Mouse (Mus musculus): Measurements from ENCODE around the gene Ppdpf. TPM values are rescaled to one million over a fixed set of nuclear protein-coding genes. Genes with fewer than 3 reads are reported as not detected.
"Not testable (repeated sequence)": the region's sequence is repeated elsewhere in the genome, so short reads cannot be mapped to it uniquely, and the experiment has no call there.

Ppdpf gene
- polyA plus RNA-seq, 1 experiment from 2014 or later = 197 TPM

DNA sequence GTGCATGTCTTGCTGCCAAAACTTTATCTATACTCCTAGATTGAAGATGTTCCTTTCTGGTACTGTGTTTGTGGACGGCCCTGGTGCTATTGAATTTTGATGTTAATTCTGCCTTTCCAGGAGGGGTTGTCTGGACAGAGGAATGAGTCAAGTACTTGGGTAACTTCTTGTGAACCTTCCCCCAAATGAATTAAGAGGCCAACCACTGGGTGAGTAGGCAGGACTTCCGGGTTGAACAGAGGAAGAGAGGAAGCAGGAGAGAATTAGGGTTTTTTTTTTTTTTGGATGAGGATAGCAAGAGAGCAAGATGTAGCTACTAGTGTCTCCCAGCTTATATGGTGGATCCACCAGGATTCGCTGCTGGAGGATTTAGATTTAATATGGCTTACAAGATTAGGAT, 9.0 kb upstream of the Ppdpf start:
- ATAC-seq = no peak

DNA sequence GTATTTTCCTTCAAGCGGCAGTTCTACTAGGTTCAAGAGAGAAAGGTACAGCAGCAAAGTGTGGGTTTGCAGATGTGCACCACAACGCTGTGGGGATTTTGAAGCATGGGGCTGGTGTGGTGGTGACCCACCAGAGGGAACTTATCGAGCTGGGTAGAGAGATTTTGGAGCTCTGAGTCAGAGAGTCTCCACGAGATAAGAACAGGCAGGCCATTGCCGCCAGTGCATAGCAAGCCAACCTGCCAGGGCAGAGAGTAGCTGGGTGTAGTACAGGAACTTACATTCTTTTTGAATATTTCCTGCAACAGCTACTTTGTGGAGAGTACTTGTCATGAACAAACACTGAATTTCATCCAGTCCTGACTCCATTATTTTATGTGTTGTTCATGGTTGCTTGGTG, 8.6 kb upstream of the Ppdpf start:
- no peak overlapping the region for H3K9ac ChIP-seq (ENCODE audit: low read depth, low read length)
- H3K4me1 ChIP-seq (replicated peaks; ENCODE audit: control insufficient read depth, insufficient read depth, low read length) = no peaks in the 10 kb centered on the region
- no peak overlapping the region for H3K27ac ChIP-seq (ENCODE audit: low read depth, low read length)
- WGBS = 74% methylated on average over 5 of the region's 5 CpGs
- no peaks in the 10 kb centered on the region for H3K9me3 ChIP-seq (ENCODE audit: control insufficient read depth)
- H3K4me3 ChIP-seq (ENCODE audit: low read depth, low read length) = no peak overlapping the region
- TF ChIP-seq CTCF (IDR thresholded peaks at IDR 0.05; ENCODE audit: low read depth) = no peak
- no peak for ATAC-seq
- no peak overlapping the region for H3K4me2 ChIP-seq (replicated peaks; ENCODE audit: low read depth)
- no peaks in the 10 kb centered on the region for H3K36me3 ChIP-seq (ENCODE audit: control insufficient read depth, insufficient read depth)
- no peaks in the 10 kb centered on the region for H3K27me3 ChIP-seq (replicated peaks; ENCODE audit: control insufficient read depth, insufficient read depth, low read length)

More for the DNA sequence above, 9.0 kb upstream of the Ppdpf start:
- WGBS = 80% methylated on average over 3 of the region's 3 CpGs
- H3K4me3 ChIP-seq (ENCODE audit: low read depth, low read length) = no peak overlapping the region
- no peak for TF ChIP-seq CTCF (IDR thresholded peaks at IDR 0.05; ENCODE audit: low read depth)
- H3K9ac ChIP-seq (ENCODE audit: low read depth, low read length) = no peak overlapping the region
- H3K36me3 ChIP-seq (ENCODE audit: control insufficient read depth, insufficient read depth) = no peaks in the 10 kb centered on the region
- no peak overlapping the region for H3K4me2 ChIP-seq (replicated peaks; ENCODE audit: low read depth)
- H3K27ac ChIP-seq (ENCODE audit: low read depth, low read length) = no peak overlapping the region
- H3K27me3 ChIP-seq (replicated peaks; ENCODE audit: control insufficient read depth, insufficient read depth, low read length) = no peaks in the 10 kb centered on the region
- no peaks in the 10 kb centered on the region for H3K4me1 ChIP-seq (replicated peaks; ENCODE audit: control insufficient read depth, insufficient read depth, low read length)
- H3K9me3 ChIP-seq (ENCODE audit: control insufficient read depth) = no peaks in the 10 kb centered on the region

DNA sequence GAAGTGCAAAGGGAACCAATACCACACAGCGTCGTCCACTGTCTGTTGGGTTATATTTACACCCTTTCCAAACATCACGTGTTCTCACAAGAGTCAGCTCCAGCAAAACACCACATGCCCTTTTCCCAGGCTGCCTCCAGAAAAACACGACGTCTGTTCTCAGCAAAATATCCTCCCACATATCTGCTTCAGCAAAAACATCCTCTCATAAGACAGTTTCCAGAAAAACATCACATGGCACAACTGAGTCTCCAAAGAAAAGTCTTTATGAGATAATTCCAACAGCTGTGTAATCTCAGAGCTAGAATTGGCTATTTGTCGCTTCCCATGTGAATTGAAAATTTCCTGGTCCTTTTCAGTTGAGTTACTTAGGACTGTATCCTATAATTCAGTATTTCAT, 6.1 kb upstream of the Ppdpf start:
- H3K4me1 ChIP-seq (replicated peaks; ENCODE audit: control insufficient read depth, insufficient read depth, low read length) = no peaks in the 10 kb centered on the region
- H3K27ac ChIP-seq (ENCODE audit: low read depth, low read length) = no peak overlapping the region
- WGBS = 71% methylated on average over 6 of the region's 6 CpGs
- no peak for TF ChIP-seq CTCF (IDR thresholded peaks at IDR 0.05; ENCODE audit: low read depth)
- H3K27me3 ChIP-seq (replicated peaks; ENCODE audit: control insufficient read depth, insufficient read depth, low read length) = no peaks in the 10 kb centered on the region
- no peak overlapping the region for H3K4me2 ChIP-seq (replicated peaks; ENCODE audit: low read depth)
- H3K9ac ChIP-seq (ENCODE audit: low read depth, low read length) = no peak overlapping the region
- H3K36me3 ChIP-seq (ENCODE audit: control insufficient read depth, insufficient read depth) = no peaks in the 10 kb centered on the region
- ATAC-seq = no peak
- H3K4me3 ChIP-seq (ENCODE audit: low read depth, low read length) = no peak overlapping the region
- H3K9me3 ChIP-seq (ENCODE audit: control insufficient read depth) = no peaks in the 10 kb centered on the region

DNA sequence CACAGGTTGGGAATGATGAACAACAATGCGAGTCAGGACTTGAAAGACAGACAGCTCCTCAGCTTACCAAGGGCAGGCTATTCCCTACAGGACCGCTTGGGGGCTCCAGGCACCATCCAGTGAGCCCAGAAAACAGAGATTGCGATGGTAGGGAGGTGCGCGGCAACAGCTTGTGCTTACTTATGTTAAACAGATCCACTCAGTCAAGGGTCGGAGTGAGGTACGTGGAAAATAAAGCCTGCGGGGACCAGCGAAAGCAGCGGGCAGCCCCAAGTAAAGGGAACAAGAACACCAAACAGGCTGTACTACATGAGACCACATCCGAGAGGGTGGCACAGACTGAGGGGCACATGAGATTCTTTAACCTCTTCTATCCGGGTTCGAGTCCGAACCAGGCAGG, 412 bp upstream of the Ppdpf start:
- TF ChIP-seq CTCF (IDR thresholded peaks at IDR 0.05; ENCODE audit: low read depth) = peak; percentile 99
- Histone ChIP-seq H3K9ac (ENCODE audit: low read depth, low read length) (peak overlapping the region; percentile 82; the same call in 1 of the 2 replicates), H3K4me3 (ENCODE audit: low read depth, low read length) (peak overlapping the region; percentile 68), H3K27me3 (replicated peaks; ENCODE audit: control insufficient read depth, insufficient read depth, low read length) (no peaks in the 10 kb centered on the region), H3K9me3 (ENCODE audit: control insufficient read depth) (no peaks in the 10 kb centered on the region), H3K27ac (ENCODE audit: low read depth, low read length) (peak overlapping the region; percentile 95), H3K36me3 (ENCODE audit: control insufficient read depth, insufficient read depth) (no peaks in the 10 kb centered on the region; the same call in 1 of the 2 replicates), H3K4me2 (replicated peaks; ENCODE audit: low read depth) (peak overlapping the region; percentile 71), H3K4me1 (replicated peaks; ENCODE audit: control insufficient read depth, insufficient read depth, low read length) (no peaks in the 10 kb centered on the region)
- ATAC-seq = peak; percentile 79
- under 1% methylated on average over 14 of the region's 14 CpGs for WGBS

DNA sequence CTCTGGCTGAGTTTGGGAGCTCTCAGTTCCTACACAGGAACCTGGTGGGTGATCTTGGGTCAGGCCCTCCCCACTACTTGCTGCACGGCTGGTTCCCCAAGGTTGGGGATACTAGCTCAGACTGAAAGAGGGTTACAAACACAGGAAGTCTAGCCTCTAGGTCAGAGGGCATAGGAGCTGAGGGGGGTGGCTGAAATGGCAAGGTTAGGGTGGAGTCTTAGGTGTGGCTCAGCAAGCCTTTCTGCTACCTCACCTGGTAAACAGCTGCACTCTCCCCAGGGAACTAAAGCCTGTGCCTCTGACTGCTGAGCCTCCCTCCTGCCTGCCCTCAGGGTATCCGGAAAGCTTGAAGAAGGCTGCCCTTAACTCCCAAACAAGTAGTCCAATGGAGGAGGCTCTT, 1.6 kb downstream of the Ppdpf start:
- H3K4me1 ChIP-seq (replicated peaks; ENCODE audit: control insufficient read depth, insufficient read depth, low read length) = no peaks in the 10 kb centered on the region
- 35% methylated on average over 2 of the region's 2 CpGs for WGBS
- H3K9me3 ChIP-seq (ENCODE audit: control insufficient read depth) = no peaks in the 10 kb centered on the region
- peak overlapping the region; percentile 66 for H3K27ac ChIP-seq (ENCODE audit: low read depth, low read length)
- no peak overlapping the region for H3K9ac ChIP-seq (ENCODE audit: low read depth, low read length)
- no peaks in the 10 kb centered on the region; the same call in 1 of the 2 replicates for H3K36me3 ChIP-seq (ENCODE audit: control insufficient read depth, insufficient read depth)
- peak overlapping the region; percentile 71 for H3K4me2 ChIP-seq (replicated peaks; ENCODE audit: low read depth)
- H3K4me3 ChIP-seq (ENCODE audit: low read depth, low read length) = no peak overlapping the region
- TF ChIP-seq CTCF (IDR thresholded peaks at IDR 0.05; ENCODE audit: low read depth) = no peak
- no peaks in the 10 kb centered on the region for H3K27me3 ChIP-seq (replicated peaks; ENCODE audit: control insufficient read depth, insufficient read depth, low read length)
- ATAC-seq = peak; percentile 7; the same call in 1 of the 2 replicates

DNA sequence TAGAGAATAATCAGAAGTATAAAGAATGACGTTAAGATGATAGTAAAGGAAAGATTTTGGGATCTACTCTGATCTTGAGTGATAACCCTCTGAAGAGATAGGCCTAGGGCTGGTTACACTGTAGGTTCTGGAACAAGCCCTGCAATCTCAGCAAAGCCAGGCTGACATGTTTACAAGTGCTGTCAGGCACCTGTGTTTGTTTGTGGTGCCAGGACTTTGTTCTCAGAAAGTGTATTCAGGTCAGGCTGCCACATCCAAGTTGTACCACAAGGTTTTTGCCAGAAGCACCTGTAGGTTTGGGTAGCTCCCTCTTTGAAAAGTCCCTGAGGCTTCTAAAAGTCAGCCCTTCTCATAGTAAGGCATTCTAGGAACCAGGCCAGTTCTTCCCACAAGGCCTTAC, 2.3 kb downstream of the Ppdpf start:
- no peak for TF ChIP-seq CTCF (IDR thresholded peaks at IDR 0.05; ENCODE audit: low read depth)
- Histone ChIP-seq H3K36me3 (ENCODE audit: control insufficient read depth, insufficient read depth) (no peaks in the 10 kb centered on the region; the same call in 1 of the 2 replicates), H3K9me3 (ENCODE audit: control insufficient read depth) (no peaks in the 10 kb centered on the region), H3K4me1 (replicated peaks; ENCODE audit: control insufficient read depth, insufficient read depth, low read length) (no peaks in the 10 kb centered on the region), H3K4me3 (ENCODE audit: low read depth, low read length) (no peak overlapping the region), H3K27me3 (replicated peaks; ENCODE audit: control insufficient read depth, insufficient read depth, low read length) (no peaks in the 10 kb centered on the region), H3K27ac (ENCODE audit: low read depth, low read length) (0 out of 2 replicates have a peak overlapping the region, but pooled peaks have one; percentile 66), H3K9ac (ENCODE audit: low read depth, low read length) (no peak overlapping the region), H3K4me2 (replicated peaks; ENCODE audit: low read depth) (no peak overlapping the region)
- WGBS = 72% methylated on average over 1 of the region's 1 CpGs
- ATAC-seq = no peak

DNA sequence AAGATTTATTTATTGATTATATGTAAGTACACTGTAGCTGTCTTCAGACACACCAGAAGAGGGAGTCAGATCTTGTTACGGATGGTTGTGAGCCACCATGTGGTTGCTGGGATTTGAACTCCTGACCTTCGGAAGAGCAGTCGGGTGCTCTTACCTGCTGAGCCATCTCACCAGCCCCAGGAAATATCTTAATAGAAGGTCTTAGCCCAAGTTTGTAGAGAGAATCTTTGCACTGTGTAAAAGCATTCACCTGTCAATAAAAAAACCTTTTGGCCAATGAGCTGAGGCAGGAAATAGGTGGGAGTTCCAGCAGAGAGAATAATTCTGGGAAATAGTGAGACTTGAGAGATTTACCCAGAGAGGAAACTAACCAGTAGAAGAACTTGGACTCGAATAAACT, 4.3 kb downstream of the Ppdpf start:
- H3K4me1 ChIP-seq (replicated peaks; ENCODE audit: control insufficient read depth, insufficient read depth, low read length); H3K4me2 ChIP-seq (replicated peaks; ENCODE audit: low read depth); H3K9me3 ChIP-seq (ENCODE audit: control insufficient read depth); H3K27me3 ChIP-seq (replicated peaks; ENCODE audit: control insufficient read depth, insufficient read depth, low read length); H3K36me3 ChIP-seq (ENCODE audit: control insufficient read depth, insufficient read depth); H3K9ac ChIP-seq (ENCODE audit: low read depth, low read length); H3K27ac ChIP-seq (ENCODE audit: low read depth, low read length); ATAC-seq; H3K4me3 ChIP-seq (ENCODE audit: low read depth, low read length): not testable (repeated sequence)
- 72% methylated on average over 3 of the region's 4 CpGs for WGBS

Data from intestine, postnatal 0 days (tissue).